Mouse (Mus musculus) liver, embryonic 13.5 days (tissue): ENCODE data around the gene Snx9. TPM values are rescaled to one million over a fixed set of nuclear protein-coding genes. Genes with fewer than 3 reads are reported as not detected.
A peak's percentile ranks its signal among the peaks of the same experiment; 100 is the strongest.

Source experiments
- ATAC-seq: fragments of 200-750 bp; cut with Nextera tagmentation; 2 replicates; pipeline ENCODE4 v1.8.0; 2017; ENCODE audit warnings: low read depth, mild to moderate bottlenecking, moderate number of reproducible peaks, moderate library complexity
- DNase-seq: peaks from one replicate; pipeline ENCODE4 v3.0.0; 2022
- H3K27ac ChIP-seq: fragments of 300-500 bp; sonication (generic); 2 replicates; pipeline ENCODE4 v1.5.1; 2015; ENCODE audit warnings: moderate library complexity, mild to moderate bottlenecking, inconsistent platforms
- H3K27me3 ChIP-seq: fragments of 300-500 bp; sonication (generic); 2 replicates; pipeline ENCODE4 v1.6.1; 2015; ENCODE audit warnings: mild to moderate bottlenecking, inconsistent platforms
- H3K36me3 ChIP-seq: fragments of 300-500 bp; sonication (generic); 2 replicates; pipeline ENCODE4 v1.6.1; 2015; ENCODE audit warnings: mild to moderate bottlenecking, inconsistent platforms
- H3K4me1 ChIP-seq: fragments of 300-500 bp; sonication (generic); replicated peaks from 2 replicates; pipeline ENCODE4 v1.6.1; 2015; ENCODE audit warnings: inconsistent platforms
- H3K4me2 ChIP-seq: fragments of 300-500 bp; sonication (generic); 2 replicates; pipeline ENCODE4 v1.6.1; 2015; ENCODE audit warnings: inconsistent platforms, mild to moderate bottlenecking, moderate library complexity
- H3K4me3 ChIP-seq: fragments of 300-500 bp; sonication (generic); replicated peaks from 2 replicates; pipeline ENCODE4 v1.5.1; 2015; ENCODE audit warnings: mild to moderate bottlenecking, inconsistent platforms
- H3K9ac ChIP-seq: fragments of 300-500 bp; sonication (generic); 2 replicates; pipeline ENCODE4 v1.6.1; 2015; ENCODE audit warnings: mild to moderate bottlenecking, inconsistent platforms
- H3K9me3 ChIP-seq: fragments of 300-500 bp; sonication (generic); replicated peaks from 2 replicates; pipeline ENCODE4 v1.6.1; 2016; ENCODE audit warnings: inconsistent platforms
- WGBS: fragments of 180-500 bp; shearing (Covaris S2); methylation state at CpG from one replicate; pipeline ENCODE4 v1.1.7; 2015; ENCODE audit not compliant: insufficient replicate concordance; 5-methylcytosine and 5-hydroxymethylcytosine counted together
- polyA plus RNA-seq: library from polyadenylated mRNA; unstranded; fragments of >200 nt; fragmentation: Nextera tagmentation; extraction: Ambion mirVana; gene quantifications from 2 replicates; pipeline ENCODE4 v1.2.1, GENCODE M21; 2015

Snx9 gene
- polyA plus RNA-seq, 1 experiment from 2014 or later: 12.2 TPM

- ATAC-seq: no peak
- DNase-seq: no peak
- H3K36me3 ChIP-seq: no peaks in the 10 kb centered on the region
- no peak overlapping the region for H3K4me2 ChIP-seq
- WGBS: 60% methylated on average over 5 of the region's 5 CpGs
- no peak overlapping the region for H3K9ac ChIP-seq
- peaks cover 9% of the 10 kb centered on the region; the same call in 1 of the 2 replicates for H3K4me1 ChIP-seq
- H3K27me3 ChIP-seq: no peaks in the 10 kb centered on the region; the same call in 1 of the 2 replicates
- no peak overlapping the region for H3K27ac ChIP-seq
- no peaks in the 10 kb centered on the region for H3K9me3 ChIP-seq
- H3K4me3 ChIP-seq: no peak overlapping the region
Measured at GRCm38 (mm10) chr17:5958229-5958628, 117.1 kb downstream of the Snx9 start.

DNA sequence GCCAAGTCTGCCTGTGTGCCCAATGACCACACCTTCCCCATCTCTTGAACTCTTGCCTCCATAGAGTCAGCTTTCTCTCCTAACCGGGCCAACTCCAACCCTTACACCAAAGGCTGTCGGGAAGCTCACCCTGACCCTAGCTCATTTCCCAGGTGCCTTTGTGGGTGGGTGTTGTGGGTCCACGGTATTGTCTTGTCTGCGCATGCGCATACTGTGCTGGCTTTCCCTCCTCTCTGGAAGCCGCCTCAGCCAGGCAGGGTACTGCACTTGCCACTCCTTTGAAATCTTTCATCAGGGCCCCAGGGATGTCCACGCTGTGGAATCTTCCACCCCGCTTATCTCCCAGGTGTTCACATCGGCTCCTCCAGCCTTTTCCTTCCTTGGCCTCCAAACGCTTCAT, 117.5 kb downstream of the Snx9 start:
- no peaks in the 10 kb centered on the region; the same call in 1 of the 2 replicates for H3K27me3 ChIP-seq
- ATAC-seq (no peak), DNase-seq (no peak)
- peaks cover 9% of the 10 kb centered on the region; the same call in 1 of the 2 replicates for H3K4me1 ChIP-seq
- no peaks in the 10 kb centered on the region for H3K9me3 ChIP-seq
- no peak overlapping the region for H3K4me3 ChIP-seq
- 67% methylated on average over 10 of the region's 10 CpGs for WGBS
- no peak overlapping the region for H3K27ac ChIP-seq
- H3K4me2 ChIP-seq: no peak overlapping the region
- no peaks in the 10 kb centered on the region for H3K36me3 ChIP-seq
- no peak overlapping the region for H3K9ac ChIP-seq

GRCm38 (mm10) chr17:5959096-5959495, 118.0 kb downstream of the Snx9 start:
- WGBS: 58% methylated on average over 7 of the region's 7 CpGs
- H3K36me3 ChIP-seq: no peaks in the 10 kb centered on the region
- no peaks in the 10 kb centered on the region; the same call in 1 of the 2 replicates for H3K27me3 ChIP-seq
- no peak overlapping the region for H3K27ac ChIP-seq
- DNase-seq (no peak), ATAC-seq (no peak)
- H3K9ac ChIP-seq: no peak overlapping the region
- H3K4me1 ChIP-seq: peaks cover 9% of the 10 kb centered on the region; the same call in 1 of the 2 replicates
- H3K9me3 ChIP-seq: no peaks in the 10 kb centered on the region
- H3K4me3 ChIP-seq: no peak overlapping the region
- no peak overlapping the region for H3K4me2 ChIP-seq

- Histone ChIP-seq H3K4me3 (no peak overlapping the region), H3K36me3 (no peaks in the 10 kb centered on the region), H3K9ac (no peak overlapping the region), H3K4me2 (no peak overlapping the region), H3K9me3 (no peaks in the 10 kb centered on the region), H3K27ac (no peak overlapping the region), H3K4me1 (peaks cover 9% of the 10 kb centered on the region; the same call in 1 of the 2 replicates), H3K27me3 (no peaks in the 10 kb centered on the region; the same call in 1 of the 2 replicates)
- DNase-seq (no peak), ATAC-seq (no peak)
- 55% methylated on average over 9 of the region's 9 CpGs for WGBS
Measured at GRCm38 (mm10) chr17:5959802-5960201, 118.7 kb downstream of the Snx9 start.

DNA sequence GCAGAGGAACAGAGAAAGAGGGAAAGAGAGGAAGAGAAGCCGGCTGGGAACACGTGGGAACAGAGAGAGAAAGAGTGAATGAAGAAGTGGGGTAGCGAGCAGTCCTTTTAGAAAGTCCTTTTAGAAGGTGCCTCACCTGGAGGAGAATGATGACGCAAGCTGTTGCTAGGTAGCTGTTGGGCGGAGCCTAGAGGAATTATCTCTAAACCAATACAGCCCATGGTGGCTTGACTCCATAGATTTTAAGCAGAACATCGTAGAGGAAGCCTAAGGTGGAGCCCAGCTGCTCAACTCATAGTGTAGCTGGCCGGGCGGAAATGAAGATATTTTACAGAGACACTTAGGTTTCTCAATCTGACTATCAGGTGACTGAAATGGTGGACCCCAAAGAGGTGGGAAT, 122.6 kb downstream of the Snx9 start:
- H3K36me3 ChIP-seq: no peaks in the 10 kb centered on the region
- no peak overlapping the region for H3K4me3 ChIP-seq
- no peak for ATAC-seq
- no peak overlapping the region for H3K4me2 ChIP-seq
- H3K27me3 ChIP-seq: no peaks in the 10 kb centered on the region; the same call in 1 of the 2 replicates
- WGBS: 71% methylated on average over 8 of the region's 8 CpGs
- H3K9me3 ChIP-seq: no peaks in the 10 kb centered on the region
- H3K4me1 ChIP-seq: peaks cover 10% of the 10 kb centered on the region
- H3K9ac ChIP-seq: no peak overlapping the region
- H3K27ac ChIP-seq: no peak overlapping the region
- no peak for DNase-seq

DNA sequence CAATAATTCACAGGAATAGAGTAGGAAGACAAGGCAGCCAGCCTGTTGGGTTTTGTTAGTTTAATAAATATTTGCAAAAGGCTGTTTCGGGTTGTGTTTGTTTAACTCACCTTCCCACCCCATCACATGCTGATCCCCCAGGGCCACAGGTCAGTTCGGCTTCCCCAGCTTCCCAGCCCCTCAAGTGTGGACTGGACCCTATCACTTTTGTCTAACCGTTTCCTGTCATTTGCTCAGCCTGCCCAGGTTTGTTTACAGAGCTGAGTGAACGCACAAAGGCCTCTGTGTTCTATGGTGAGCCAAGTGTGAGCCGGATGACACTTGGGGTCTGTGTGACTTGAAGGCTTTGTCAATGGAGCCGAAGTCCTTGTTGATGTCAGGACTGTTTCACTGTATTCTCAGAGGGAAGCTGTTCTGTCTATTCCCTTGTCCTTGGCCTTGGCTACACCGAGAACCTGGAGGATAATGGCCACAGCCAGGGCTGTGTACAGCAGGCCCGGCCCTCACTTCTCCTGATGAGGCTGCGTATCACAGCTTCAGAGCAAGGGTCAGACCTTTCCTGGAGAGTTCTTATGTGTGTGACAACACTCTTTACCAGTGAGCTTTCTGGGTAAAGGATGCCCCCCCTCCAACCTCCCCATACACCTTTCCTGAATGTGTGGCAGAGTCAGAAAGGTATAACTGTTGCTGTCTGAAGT, 124.1 kb downstream of the Snx9 start:
- Histone ChIP-seq H3K9ac (no peak overlapping the region), H3K4me1 (peaks cover 20% of the 10 kb centered on the region), H3K27me3 (no peaks in the 10 kb centered on the region), H3K27ac (peak overlapping the region; percentile 58), H3K4me3 (no peak overlapping the region), H3K4me2 (no peak overlapping the region), H3K9me3 (no peaks in the 10 kb centered on the region), H3K36me3 (no peaks in the 10 kb centered on the region)
- ATAC-seq: peak; percentile 60
- DNase-seq: no peak
- WGBS: 50% methylated on average over 9 of the region's 9 CpGs

DNA sequence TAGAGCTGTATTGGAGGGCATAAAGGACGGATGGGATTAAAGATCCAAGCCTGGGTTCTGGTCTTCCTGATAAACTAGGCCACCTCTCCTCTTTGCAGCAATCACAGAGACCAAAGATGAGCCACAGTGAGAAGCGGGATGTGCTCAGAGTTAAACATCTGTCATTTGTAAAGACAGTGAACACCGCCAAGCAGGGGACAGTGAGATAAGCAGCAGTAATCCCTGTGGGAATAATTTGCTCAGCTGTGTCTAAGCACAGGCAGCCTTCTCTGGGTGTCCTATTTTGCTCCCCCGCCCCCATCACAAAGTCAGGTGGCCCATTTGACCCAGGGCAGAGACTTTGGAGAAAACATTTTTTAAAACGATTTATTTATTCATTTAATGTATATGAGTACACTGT, 125.6 kb downstream of the Snx9 start:
- H3K36me3 ChIP-seq: no peaks in the 10 kb centered on the region
- no peaks in the 10 kb centered on the region for H3K27me3 ChIP-seq
- no peak overlapping the region for H3K4me2 ChIP-seq
- 59% methylated on average over 5 of the region's 5 CpGs for WGBS
- ATAC-seq (no peak), DNase-seq (no peak)
- no peak overlapping the region for H3K4me3 ChIP-seq
- no peaks in the 10 kb centered on the region for H3K9me3 ChIP-seq
- H3K27ac ChIP-seq: no peak overlapping the region
- no peak overlapping the region for H3K9ac ChIP-seq
- peaks cover 20% of the 10 kb centered on the region for H3K4me1 ChIP-seq

DNA sequence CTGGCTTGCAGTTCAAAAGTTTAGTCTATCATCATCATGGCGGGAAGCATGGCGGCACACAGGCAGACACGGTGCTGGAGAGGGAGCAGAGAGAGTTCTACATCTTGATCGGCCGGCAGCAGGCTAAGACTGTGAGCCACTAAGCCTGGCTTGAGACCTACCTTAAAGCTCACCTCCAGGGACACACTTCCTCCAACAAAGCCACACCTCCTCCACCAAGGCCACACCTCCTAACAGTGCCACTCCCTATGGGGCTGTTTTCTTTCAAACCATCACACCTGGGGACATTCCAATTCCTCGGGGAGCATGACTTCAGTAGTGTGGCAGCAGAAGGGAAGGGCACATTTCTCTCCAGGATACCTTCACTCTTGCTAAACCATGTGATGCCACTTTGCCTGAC, 127.4 kb downstream of the Snx9 start:
- H3K4me3 ChIP-seq: no peak overlapping the region
- H3K4me1 ChIP-seq: peaks cover 20% of the 10 kb centered on the region
- H3K27me3 ChIP-seq: no peaks in the 10 kb centered on the region
- DNase-seq (no peak), ATAC-seq (no peak)
- no peaks in the 10 kb centered on the region for H3K36me3 ChIP-seq
- no peak overlapping the region for H3K9ac ChIP-seq
- WGBS: 36% methylated on average over 6 of the region's 6 CpGs
- no peak overlapping the region for H3K4me2 ChIP-seq
- H3K27ac ChIP-seq: no peak overlapping the region
- no peaks in the 10 kb centered on the region for H3K9me3 ChIP-seq

GRCm38 (mm10) chr17:5969246-5969645, 128.1 kb downstream of the Snx9 start:
- Histone ChIP-seq H3K9ac (no peak overlapping the region), H3K4me2 (no peak overlapping the region), H3K27me3 (no peaks in the 10 kb centered on the region), H3K4me3 (no peak overlapping the region), H3K36me3 (no peaks in the 10 kb centered on the region), H3K9me3 (no peaks in the 10 kb centered on the region), H3K27ac (peak overlapping the region; percentile 29), H3K4me1 (peaks cover 20% of the 10 kb centered on the region)
- ATAC-seq (0 out of 2 replicates have a peak, but pooled peaks have one; percentile 47), DNase-seq (no peak)
- WGBS: 68% methylated on average over 3 of the region's 3 CpGs

DNA sequence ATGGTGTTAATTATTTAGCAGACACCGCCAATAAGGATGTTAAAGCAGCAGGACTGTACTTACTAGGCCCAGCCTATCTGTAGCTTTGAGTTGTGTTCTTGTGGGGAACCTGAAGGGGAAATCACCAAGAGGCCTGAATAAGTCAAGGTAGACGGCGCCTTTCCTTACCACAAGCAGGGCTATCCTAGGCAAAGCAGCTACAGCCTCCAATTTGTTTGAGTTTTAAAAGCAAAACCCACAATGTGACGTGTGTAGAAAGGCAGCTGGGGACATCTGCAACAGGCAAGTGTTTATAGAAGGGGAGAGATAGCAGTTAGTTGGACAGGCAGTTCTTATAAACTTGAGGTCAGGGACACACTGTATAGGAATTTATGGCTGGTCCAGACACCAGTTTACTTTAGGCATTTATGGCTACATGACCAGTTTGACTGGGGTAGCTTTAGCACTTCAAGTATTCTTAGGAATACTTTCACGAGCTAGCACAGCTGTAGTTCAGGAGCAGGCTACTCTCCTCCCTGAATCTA, 129.2 kb downstream of the Snx9 start:
- Histone ChIP-seq H3K4me1 (peaks cover 24% of the 10 kb centered on the region), H3K27ac (no peak overlapping the region), H3K36me3 (no peaks in the 10 kb centered on the region), H3K9ac (no peak overlapping the region), H3K4me2 (no peak overlapping the region), H3K27me3 (peaks cover 4% of the 10 kb centered on the region), H3K4me3 (no peak overlapping the region), H3K9me3 (no peaks in the 10 kb centered on the region)
- no peak for ATAC-seq
- WGBS: 55% methylated on average over 5 of the region's 5 CpGs
- DNase-seq: no peak

DNA sequence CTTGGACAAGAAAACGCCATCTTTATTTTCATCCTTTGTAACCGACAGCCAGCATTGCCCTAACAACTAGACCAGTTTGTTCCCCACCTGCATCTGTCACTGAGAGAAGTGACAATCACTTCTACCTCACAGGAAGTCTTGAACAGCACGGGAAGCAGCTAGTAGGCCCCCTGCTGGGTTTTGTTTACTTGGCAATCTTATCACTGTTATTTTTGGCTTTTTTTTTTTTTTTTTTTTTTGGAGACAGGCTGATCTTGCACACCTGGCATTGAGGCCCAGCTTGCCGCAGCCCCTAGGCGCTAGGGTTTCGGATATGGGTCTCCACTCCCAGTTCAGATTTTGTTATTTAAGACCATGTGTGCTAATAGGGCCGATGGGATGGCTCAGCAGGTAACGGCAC, 132.4 kb downstream of the Snx9 start:
- H3K9ac ChIP-seq: no peak overlapping the region
- ATAC-seq (no peak), DNase-seq (no peak)
- no peak overlapping the region for H3K4me3 ChIP-seq
- H3K4me1 ChIP-seq: peaks cover 45% of the 10 kb centered on the region
- 62% methylated on average over 8 of the region's 8 CpGs for WGBS
- H3K27ac ChIP-seq: no peak overlapping the region
- H3K27me3 ChIP-seq: peaks cover 36% of the 10 kb centered on the region
- H3K36me3 ChIP-seq: no peaks in the 10 kb centered on the region
- H3K4me2 ChIP-seq: no peak overlapping the region
- no peaks in the 10 kb centered on the region for H3K9me3 ChIP-seq
